Mouse (Mus musculus) cerebellum, adult 2 months (tissue): ENCODE measurements around the gene Tnrc6b.

Experiments
- CTCF ChIP-seq: fragments of 200-500 bp; IDR thresholded peaks from 2 replicates; pipeline ENCODE4 v1.5.1; 2011; ENCODE audit warnings: low read depth, mild to moderate bottlenecking, control low read depth, low read length, moderate library complexity, borderline replicate concordance; ENCODE audit not compliant: insufficient read depth
- POLR2A ChIP-seq: fragments of 200-500 bp; IDR thresholded peaks from 2 replicates; pipeline ENCODE4 v1.6.1; 2011; ENCODE audit warnings: low read length, control low read depth, borderline replicate concordance; ENCODE audit not compliant: insufficient read depth

DNA sequence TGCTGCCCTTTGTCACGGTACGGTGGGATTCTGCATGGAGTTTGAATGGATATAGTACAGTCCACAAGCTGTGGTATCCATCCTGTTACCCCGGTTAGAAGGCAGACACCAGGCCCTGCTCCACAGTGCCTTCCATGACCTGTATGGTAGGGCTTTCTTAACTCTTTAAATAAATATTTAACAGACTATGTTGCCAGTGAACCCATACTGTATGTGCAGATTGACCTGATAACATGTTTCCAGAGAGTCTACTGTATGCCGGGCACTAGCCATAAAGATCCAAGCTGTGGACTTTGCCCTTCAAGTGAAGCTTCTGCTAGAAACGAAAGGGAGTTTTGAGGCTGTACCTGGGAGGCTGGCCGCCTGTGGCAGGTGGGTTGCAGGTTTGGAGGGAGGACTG, 36.4 kb upstream of the Tnrc6b start:
- TF ChIP-seq POLR2A, result no peak
- no peak for TF ChIP-seq CTCF
